Mouse (Mus musculus): ENCODE results near the gene Hyal5. TPM values are rescaled to one million over a fixed set of nuclear protein-coding genes. Genes with fewer than 3 reads are reported as not detected.

The Hyal5 gene
- polyA plus RNA-seq, 1 experiment from 2014 or later: not detected

DNA sequence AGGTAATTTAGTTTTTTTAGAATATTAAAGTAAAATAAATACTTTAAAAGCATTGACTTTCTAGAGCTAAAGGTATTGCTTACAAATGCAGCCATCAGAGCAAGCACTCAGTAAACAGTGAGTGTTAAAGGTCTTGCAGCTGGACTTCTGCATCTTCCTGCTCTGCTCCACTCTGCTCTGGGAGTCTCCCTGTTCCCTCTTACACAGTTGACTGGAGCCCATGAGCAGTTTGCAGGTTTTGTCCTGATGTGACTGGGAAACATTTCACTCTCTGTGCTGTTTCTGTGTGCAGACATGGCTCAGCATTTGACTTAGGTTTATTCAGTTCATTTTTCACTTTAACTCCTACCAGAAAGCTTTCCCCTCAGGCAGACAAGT is 52.9 kb downstream of the Hyal5 start:
- Histone ChIP-seq H3K4me1 (replicated peaks; ENCODE audit: control insufficient read depth, insufficient read depth, low read length) (no peaks in the 10 kb centered on the region), H3K9me3 (ENCODE audit: control insufficient read depth, low read length) (no peaks in the 10 kb centered on the region), H3K27me3 (ENCODE audit: control insufficient read depth, insufficient read depth, low read length) (no peaks in the 10 kb centered on the region), H3K9ac (ENCODE audit: low read length) (no peak overlapping the region), H3K4me2 (ENCODE audit: low read depth, low read length, severe bottlenecking) (no peak overlapping the region), H3K36me3 (ENCODE audit: control insufficient read depth, insufficient read depth, low read length) (no peaks in the 10 kb centered on the region), H3K4me3 (ENCODE audit: low read depth, low read length) (no peak overlapping the region), H3K27ac (ENCODE audit: low read depth, low read length) (no peak overlapping the region)
- ATAC-seq (replicated peaks; ENCODE audit: low FRiP score) (no peak), DNase-seq (ENCODE audit: low spot score) (no peak)

DNA sequence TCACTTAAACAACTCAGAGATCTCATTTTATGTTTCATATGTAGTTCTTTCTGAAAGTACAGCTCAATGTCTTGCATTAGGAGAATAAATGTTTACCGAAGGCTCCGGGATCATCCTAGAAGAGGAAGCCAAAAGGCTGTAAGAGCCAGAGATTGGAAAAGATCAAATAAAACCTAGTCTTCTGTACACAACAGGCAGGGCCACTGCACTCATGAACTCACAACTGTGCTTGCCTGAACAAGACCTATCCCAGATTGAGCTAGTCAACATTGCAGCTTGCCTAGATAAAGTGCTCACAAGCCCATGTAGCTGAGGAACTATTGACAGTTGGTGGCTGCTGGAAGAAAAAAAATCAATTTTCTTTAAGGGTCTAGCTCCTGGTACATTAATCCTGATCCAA is 55.8 kb downstream of the Hyal5 start:
- H3K27me3 ChIP-seq (ENCODE audit: control insufficient read depth, insufficient read depth, low read length): no peaks in the 10 kb centered on the region
- DNase-seq (ENCODE audit: low spot score): no peak
- no peak overlapping the region for H3K4me3 ChIP-seq (ENCODE audit: low read depth, low read length)
- H3K36me3 ChIP-seq (ENCODE audit: control insufficient read depth, insufficient read depth, low read length): no peaks in the 10 kb centered on the region
- no peak overlapping the region for H3K4me2 ChIP-seq (ENCODE audit: low read depth, low read length, severe bottlenecking)
- H3K4me1 ChIP-seq (replicated peaks; ENCODE audit: control insufficient read depth, insufficient read depth, low read length): no peaks in the 10 kb centered on the region
- H3K9ac ChIP-seq (ENCODE audit: low read length): no peak overlapping the region
- H3K9me3 ChIP-seq (ENCODE audit: control insufficient read depth, low read length): no peaks in the 10 kb centered on the region
- no peak overlapping the region for H3K27ac ChIP-seq (ENCODE audit: low read depth, low read length)
- ATAC-seq (replicated peaks; ENCODE audit: low FRiP score): no peak
- 95% methylated on average over 2 of the region's 2 CpGs for WGBS

DNA sequence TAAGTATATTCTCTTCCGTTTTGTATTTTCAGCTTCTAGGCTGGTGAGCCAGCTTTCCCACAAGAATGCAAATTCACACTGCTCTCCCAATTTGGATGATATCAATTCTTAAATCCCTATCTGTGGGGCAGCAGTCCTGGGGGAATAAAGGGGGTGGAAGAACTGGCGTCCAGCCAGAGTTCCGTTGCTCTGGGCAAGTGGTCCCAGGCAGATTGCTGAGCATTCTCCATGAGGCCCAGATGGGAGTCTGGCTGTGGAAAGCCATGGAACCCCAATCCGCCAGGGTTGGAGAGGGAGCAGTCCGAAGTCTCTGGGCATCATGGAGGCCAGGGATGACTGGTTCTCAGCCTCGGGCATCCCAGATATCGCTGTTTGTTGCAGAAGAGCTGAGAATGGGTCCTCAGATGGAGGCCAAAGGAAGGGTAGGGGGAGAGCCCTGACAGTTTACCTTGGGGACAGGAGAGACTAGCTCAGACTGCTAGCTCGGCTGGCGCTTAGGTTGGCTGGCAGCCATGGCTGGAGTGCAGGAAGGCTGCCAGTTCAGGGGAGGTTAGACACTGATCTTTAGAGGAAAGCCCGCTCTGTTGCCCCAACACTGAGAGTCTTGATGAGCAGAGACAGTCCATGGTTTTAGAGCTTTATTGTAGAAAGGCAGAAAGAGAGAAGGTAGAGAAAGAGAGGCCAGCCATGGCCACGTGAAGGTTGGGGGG is 67.4 kb downstream of the Hyal5 start:
- Histone ChIP-seq H3K27ac (ENCODE audit: low read depth, low read length) (no peak overlapping the region), H3K36me3 (ENCODE audit: control insufficient read depth, insufficient read depth, low read length) (no peaks in the 10 kb centered on the region), H3K4me2 (ENCODE audit: low read depth, low read length, severe bottlenecking) (no peak overlapping the region), H3K4me3 (ENCODE audit: low read depth, low read length) (no peak overlapping the region), H3K9ac (ENCODE audit: low read length) (no peak overlapping the region), H3K4me1 (replicated peaks; ENCODE audit: control insufficient read depth, insufficient read depth, low read length) (no peaks in the 10 kb centered on the region), H3K27me3 (ENCODE audit: control insufficient read depth, insufficient read depth, low read length) (no peaks in the 10 kb centered on the region), H3K9me3 (ENCODE audit: control insufficient read depth, low read length) (no peaks in the 10 kb centered on the region)
- WGBS: 91% methylated on average over 11 of the region's 11 CpGs
- ATAC-seq (replicated peaks; ENCODE audit: low FRiP score): no peak
- no peak for DNase-seq (ENCODE audit: low spot score)

Other genes with a start within 250 kb of the Hyal5 start
- 64.0 and 68.2 TPM in 2 replicates for gene Wasl, start 193.0 kb upstream of the Hyal5 start, polyA plus RNA-seq (2014; fragmentation: Nextera tagmentation; extraction: Ambion mirVana)
- 0.08 TPM in 1 of 2 replicates, not detected in the other for gene Hyal6, start 124.8 kb upstream of the Hyal5 start, polyA plus RNA-seq (2014; fragmentation: Nextera tagmentation; extraction: Ambion mirVana)
- gene Hyal4, start 109.7 kb upstream of the Hyal5 start, polyA plus RNA-seq (2014; fragmentation: Nextera tagmentation; extraction: Ambion mirVana): not detected in 2 replicates
- gene Spam1, start 66.8 kb upstream of the Hyal5 start, polyA plus RNA-seq (2014; fragmentation: Nextera tagmentation; extraction: Ambion mirVana): not detected in 2 replicates
- 1.8 and 2.0 TPM in 2 replicates for gene Tmem229a, start 98.3 kb downstream of the Hyal5 start, polyA plus RNA-seq (2014; fragmentation: Nextera tagmentation; extraction: Ambion mirVana)